Mouse (Mus musculus) heart, postnatal 0 days (tissue): ENCODE measurements around the gene Fam173a.

Experiments
- CTCF ChIP-seq: IDR thresholded peaks from 2 replicates; pipeline ENCODE4 v1.5.1; 2016; ENCODE audit warnings: antibody characterized with exemption, control low read depth, low read depth
- EP300 ChIP-seq: IDR thresholded peaks from 2 replicates; pipeline ENCODE4 v1.6.1; 2016; ENCODE audit warnings: antibody characterized with exemption, low read depth

- TF ChIP-seq CTCF (no peak), EP300 (no peak)
These were observed 1.5 kb upstream of the Fam173a start for GRCm38 (mm10) chr17:25794197-25794596.
